Mouse (Mus musculus): ENCODE results near the gene Gpt2.

Gpt2 gene

GRCm38 (mm10) chr8:85492125-85492875 lies at the start of gene Gpt2:
Gene Gpt2, plus strand, starts transcription at chr8:85492576.
- in situ Hi-C loops (cut with MboI; ENCODE audit: low pct_unique_long_range_greater_than_20kb in 1 of 2, low sequenced_read_pairs in 2 of 2, unreplicated experiment in 1 of 2): loop anchor here in 1 of 2 experiments (25.0 kb wide), 1 partner anchor 1395 kb away; the partner anchor contains the start of gene N4bp1

DNA sequence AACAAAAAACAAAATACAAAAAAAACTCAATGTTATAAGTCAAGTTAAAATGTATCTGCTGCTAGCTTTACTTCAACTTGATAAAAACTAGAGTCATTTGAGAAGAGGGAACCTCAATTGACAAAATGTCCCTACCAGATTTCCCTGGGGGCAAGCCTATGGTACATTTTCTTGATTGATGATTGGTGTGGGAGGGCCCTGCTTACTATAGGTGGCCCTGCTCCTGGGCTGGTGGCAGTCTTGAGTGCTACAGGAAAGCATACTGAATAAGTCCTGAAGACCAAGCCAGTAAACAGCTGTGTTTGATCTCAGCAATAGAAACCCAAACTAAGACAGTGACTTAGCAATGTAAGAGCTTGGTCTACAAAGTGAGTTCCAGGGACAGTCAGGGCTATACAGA lies 48.3 kb upstream of the Gpt2 start:
- in situ Hi-C loops (cut with MboI; ENCODE audit: low pct_unique_long_range_greater_than_20kb in 1 of 2, low sequenced_read_pairs in 2 of 2, unreplicated experiment in 1 of 2): no loop called here

DNA sequence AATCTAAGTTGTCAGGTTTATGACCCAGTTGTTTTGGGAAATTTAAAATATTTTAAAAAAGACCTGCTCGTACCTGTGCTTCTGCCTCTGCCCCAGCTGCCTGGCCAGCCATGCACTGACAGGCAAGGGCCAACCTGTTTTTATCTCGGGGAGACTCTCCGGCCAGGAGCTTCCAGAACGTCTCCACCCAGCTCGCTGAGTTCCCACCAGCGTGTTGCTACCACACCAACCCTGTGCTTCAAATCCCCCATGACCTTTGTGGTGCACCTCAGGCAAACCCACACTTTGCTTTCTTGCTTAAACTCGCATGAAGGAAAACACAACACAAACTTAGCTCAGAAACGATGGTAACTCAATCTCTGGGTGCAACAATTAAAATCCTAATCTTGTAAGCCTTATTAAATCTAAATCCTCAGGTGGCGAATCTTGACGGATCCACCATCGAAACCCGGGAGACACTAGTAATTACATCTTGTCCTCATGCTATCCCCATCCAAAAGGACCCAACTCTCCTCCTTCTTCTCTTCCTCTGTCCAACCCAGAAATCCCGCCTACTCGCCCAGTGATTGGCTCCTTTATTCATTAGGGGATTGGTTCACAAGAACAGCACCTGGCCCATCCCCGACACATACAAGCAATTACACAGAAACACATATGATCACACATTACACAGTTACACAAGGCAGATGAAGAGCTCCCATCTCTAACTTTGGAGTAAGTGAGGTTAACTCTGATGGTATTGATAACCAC lies 46.3 kb upstream of the Gpt2 start:
- in situ Hi-C loops (cut with MboI; ENCODE audit: low pct_unique_long_range_greater_than_20kb in 1 of 2, low sequenced_read_pairs in 2 of 2, unreplicated experiment in 1 of 2): no loop called here

DNA sequence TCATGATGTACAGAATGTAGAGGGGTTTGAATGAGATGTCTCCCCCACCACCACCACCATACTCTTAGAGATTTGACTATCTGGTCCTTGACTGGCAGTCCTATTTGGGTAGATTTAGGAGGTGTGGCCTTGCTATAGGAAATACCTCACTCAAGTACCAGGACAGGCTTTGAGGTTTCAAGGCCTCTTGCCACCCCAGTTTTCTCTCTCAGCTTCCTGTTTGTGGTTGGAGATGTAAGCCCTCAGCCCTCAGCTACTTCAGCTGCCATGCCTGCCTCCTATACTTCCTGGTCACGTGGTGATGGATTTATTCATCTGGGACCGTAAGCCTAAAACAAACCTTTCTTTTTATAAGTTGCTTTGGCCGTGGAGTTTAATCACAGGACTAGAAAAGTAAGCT lies 42.0 kb upstream of the Gpt2 start:
- in situ Hi-C loops (cut with MboI; ENCODE audit: low pct_unique_long_range_greater_than_20kb in 1 of 2, low sequenced_read_pairs in 2 of 2, unreplicated experiment in 1 of 2): no loop called here

DNA sequence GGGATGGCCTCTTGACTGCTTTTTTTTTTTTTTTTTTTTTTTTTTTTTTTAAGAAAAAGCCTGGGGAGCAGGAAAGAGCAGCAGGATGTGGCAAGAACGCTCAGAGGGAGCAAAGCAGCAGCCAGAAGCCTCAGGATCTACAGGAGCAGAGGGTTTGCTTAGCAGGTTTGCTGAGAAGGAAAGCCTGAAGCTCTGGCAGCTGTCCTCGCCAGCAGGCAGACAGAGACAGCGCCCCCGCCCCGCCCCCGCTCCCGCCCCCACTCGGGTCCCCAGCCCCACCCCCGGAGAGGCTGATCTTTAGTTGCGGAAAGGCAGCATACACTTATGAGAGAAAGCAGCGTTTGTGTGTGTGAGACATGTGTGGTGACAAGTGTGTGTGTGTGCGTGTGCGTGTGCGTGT lies 40.0 kb upstream of the Gpt2 start:
- in situ Hi-C loops (cut with MboI; ENCODE audit: low pct_unique_long_range_greater_than_20kb in 1 of 2, low sequenced_read_pairs in 2 of 2, unreplicated experiment in 1 of 2): no loop called here

- in situ Hi-C loops (cut with MboI; ENCODE audit: low pct_unique_long_range_greater_than_20kb in 1 of 2, low sequenced_read_pairs in 2 of 2, unreplicated experiment in 1 of 2): no loop called here
These were observed 39.1 kb upstream of the Gpt2 start for GRCm38 (mm10) chr8:85453256-85453655.

GRCm38 (mm10) chr8:85454750-85455149 lies 37.6 kb upstream of the Gpt2 start:
- in situ Hi-C loops (cut with MboI; ENCODE audit: low pct_unique_long_range_greater_than_20kb in 1 of 2, low sequenced_read_pairs in 2 of 2, unreplicated experiment in 1 of 2): no loop called here

GRCm38 (mm10) chr8:85456536-85456935 lies 35.8 kb upstream of the Gpt2 start:
- in situ Hi-C loops (cut with MboI; ENCODE audit: low pct_unique_long_range_greater_than_20kb in 1 of 2, low sequenced_read_pairs in 2 of 2, unreplicated experiment in 1 of 2): no loop called here

GRCm38 (mm10) chr8:85459582-85459981 lies 32.8 kb upstream of the Gpt2 start:
- in situ Hi-C loops (cut with MboI; ENCODE audit: low pct_unique_long_range_greater_than_20kb in 1 of 2, low sequenced_read_pairs in 2 of 2, unreplicated experiment in 1 of 2): no loop called here

DNA sequence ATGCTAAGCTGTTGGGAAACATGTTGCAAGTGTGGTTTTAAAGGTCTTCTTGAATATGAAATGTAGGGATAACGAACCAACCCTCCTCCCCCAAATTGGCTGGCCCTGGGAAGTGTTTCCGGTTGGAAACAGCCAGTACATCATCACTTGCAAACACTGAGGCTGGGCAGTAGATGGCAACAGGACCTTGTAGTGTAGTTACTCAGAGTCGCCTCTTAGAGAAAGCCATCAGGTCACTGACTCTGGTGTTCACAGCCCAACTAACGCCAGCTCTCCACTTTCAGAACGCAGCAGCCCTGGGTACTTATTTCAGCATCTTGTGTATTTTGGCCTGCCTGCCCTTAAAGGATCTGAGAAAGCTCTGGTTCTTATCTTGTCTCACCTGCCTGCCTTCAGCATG lies 31.6 kb upstream of the Gpt2 start:
- in situ Hi-C loops (cut with MboI; ENCODE audit: low pct_unique_long_range_greater_than_20kb in 1 of 2, low sequenced_read_pairs in 2 of 2, unreplicated experiment in 1 of 2): loop anchor here in 1 of 2 experiments (10.0 kb wide), 1 partner anchor 204 kb away; no protein-coding TSS in a partner anchor

DNA sequence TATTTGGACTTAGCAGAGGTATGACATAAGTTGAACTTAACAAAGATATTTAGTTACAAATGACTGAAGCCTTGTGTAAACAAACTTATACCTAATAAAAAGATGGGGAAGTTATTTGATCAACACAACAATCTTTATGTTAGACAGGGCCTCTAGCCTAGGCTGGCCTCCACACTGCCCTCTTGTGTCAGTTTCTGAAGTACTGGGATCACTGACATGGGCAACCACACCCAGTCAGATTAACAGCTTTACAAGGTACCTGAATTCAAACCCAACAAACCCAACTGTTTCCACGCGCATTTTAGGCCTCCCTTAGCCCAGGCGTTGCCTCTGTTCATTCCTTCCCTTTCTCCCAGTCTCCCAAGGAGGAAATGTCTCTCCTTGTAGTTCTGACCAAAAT lies 31.0 kb upstream of the Gpt2 start:
- in situ Hi-C loops (cut with MboI; ENCODE audit: low pct_unique_long_range_greater_than_20kb in 1 of 2, low sequenced_read_pairs in 2 of 2, unreplicated experiment in 1 of 2): loop anchor here in 1 of 2 experiments (10.0 kb wide), 1 partner anchor 203 kb away; no protein-coding TSS in a partner anchor

DNA sequence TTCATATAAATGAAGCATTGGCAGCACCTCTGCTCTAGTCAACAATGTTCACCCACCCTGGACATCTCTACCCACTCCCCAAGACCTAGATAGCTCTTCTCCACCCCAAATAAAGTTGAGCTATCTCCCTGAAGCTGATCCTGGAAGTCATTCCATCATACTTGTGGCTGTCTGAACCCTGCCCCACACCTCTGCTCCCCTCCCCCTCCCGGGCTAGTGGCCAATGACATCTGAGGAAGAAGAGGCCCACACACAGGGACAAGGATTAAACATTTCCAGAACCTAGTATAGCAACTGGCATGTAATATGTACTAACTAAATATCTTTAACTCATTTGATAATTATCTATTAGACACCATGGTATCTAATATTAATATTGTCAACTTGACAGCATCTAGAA lies 29.9 kb upstream of the Gpt2 start:
- in situ Hi-C loops (cut with MboI; ENCODE audit: low pct_unique_long_range_greater_than_20kb in 1 of 2, low sequenced_read_pairs in 2 of 2, unreplicated experiment in 1 of 2): loop anchor here in 1 of 2 experiments (10.0 kb wide), 1 partner anchor 202 kb away; no protein-coding TSS in a partner anchor

DNA sequence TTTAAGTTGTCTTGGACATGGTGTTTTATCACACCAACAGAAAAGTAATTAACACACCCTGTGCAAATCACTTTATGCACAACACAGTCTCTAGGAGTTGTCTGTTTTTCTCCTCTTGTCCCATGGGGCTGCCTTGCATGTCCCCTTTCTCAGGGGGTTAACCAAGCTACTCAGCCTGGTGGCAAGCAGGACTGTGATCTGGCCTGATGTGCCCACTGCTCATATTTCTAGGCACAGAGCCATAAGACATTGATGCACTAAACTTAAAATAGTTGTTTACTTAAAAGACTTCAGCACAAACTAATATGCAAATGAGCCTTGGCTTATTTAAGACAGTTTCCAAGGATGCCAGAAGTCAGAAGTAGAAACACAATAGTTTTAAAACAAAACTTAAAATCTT lies 28.1 kb upstream of the Gpt2 start:
- in situ Hi-C loops (cut with MboI; ENCODE audit: low pct_unique_long_range_greater_than_20kb in 1 of 2, low sequenced_read_pairs in 2 of 2, unreplicated experiment in 1 of 2): loop anchor here in 1 of 2 experiments (10.0 kb wide), 1 partner anchor 200 kb away; no protein-coding TSS in a partner anchor

- in situ Hi-C loops (cut with MboI; ENCODE audit: low pct_unique_long_range_greater_than_20kb in 1 of 2, low sequenced_read_pairs in 2 of 2, unreplicated experiment in 1 of 2): loop anchor here in 1 of 2 experiments (10.0 kb wide), 1 partner anchor 199 kb away; no protein-coding TSS in a partner anchor
These were observed 26.3 kb upstream of the Gpt2 start for GRCm38 (mm10) chr8:85466056-85466455.

DNA sequence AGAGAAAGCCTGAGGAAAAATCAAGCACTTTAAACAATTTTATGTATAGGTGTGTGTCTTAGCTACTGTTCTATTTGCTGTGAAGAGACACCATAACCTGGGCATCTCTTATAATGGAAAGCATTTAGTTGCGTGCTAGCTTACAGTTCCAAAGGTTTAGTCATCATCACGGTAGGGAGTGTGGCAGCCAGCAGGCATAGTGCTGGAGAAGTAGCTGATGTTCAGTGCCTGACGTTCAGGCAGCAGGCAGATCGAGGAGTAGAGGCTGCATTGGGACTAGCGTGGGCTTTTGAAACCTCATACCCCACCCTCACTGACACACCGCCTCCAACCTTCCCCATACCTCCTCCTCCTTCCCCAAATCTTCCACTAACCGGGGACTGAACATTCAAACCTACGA lies 21.6 kb upstream of the Gpt2 start:
- in situ Hi-C loops (cut with MboI; ENCODE audit: low pct_unique_long_range_greater_than_20kb in 1 of 2, low sequenced_read_pairs in 2 of 2, unreplicated experiment in 1 of 2): no loop called here

GRCm38 (mm10) chr8:85472800-85473199 lies 19.6 kb upstream of the Gpt2 start:
- in situ Hi-C loops (cut with MboI; ENCODE audit: low pct_unique_long_range_greater_than_20kb in 1 of 2, low sequenced_read_pairs in 2 of 2, unreplicated experiment in 1 of 2): no loop called here

- in situ Hi-C loops (cut with MboI; ENCODE audit: low pct_unique_long_range_greater_than_20kb in 1 of 2, low sequenced_read_pairs in 2 of 2, unreplicated experiment in 1 of 2): no loop called here
These were observed 19.1 kb upstream of the Gpt2 start for GRCm38 (mm10) chr8:85473246-85473645.

- in situ Hi-C loops (cut with MboI; ENCODE audit: low pct_unique_long_range_greater_than_20kb in 1 of 2, low sequenced_read_pairs in 2 of 2, unreplicated experiment in 1 of 2): loop anchor here in 1 of 2 experiments (25.0 kb wide), 1 partner anchor 1412 kb away; the partner anchor contains the start of gene N4bp1
These were observed 17.5 kb upstream of the Gpt2 start for GRCm38 (mm10) chr8:85474924-85475323.

GRCm38 (mm10) chr8:85476970-85477545 lies 15.3 kb upstream of the Gpt2 start:
- in situ Hi-C loops (cut with MboI; ENCODE audit: low pct_unique_long_range_greater_than_20kb in 1 of 2, low sequenced_read_pairs in 2 of 2, unreplicated experiment in 1 of 2): loop anchor here in 1 of 2 experiments (25.0 kb wide), 1 partner anchor 1410 kb away; the partner anchor contains the start of gene N4bp1
